ENCODE assay signal across 8 mouse cellular contexts in genomic region chr3:41742278-41742934, GRCm38 (mm10). TPM values are rescaled to one million over a fixed set of nuclear protein-coding genes. Genes with fewer than 3 reads are reported as not detected.
A peak's percentile ranks its signal among the peaks of the same experiment; 100 is the strongest.
DNase-seq lines count a peak whose midpoint lies in the region; ATAC-seq lines count a peak whose summit lies in the region.

Gene Sclt1 (minus strand): TSS chr3:41742514.
Gene D3Ertd751e (plus strand): TSS chr3:41742611.

- peak within 1 kb of the TSS; percentile 82 for H3K4me3 ChIP-seq in hindbrain, embryonic 15.5 days

- H3K4me2 ChIP-seq in hindbrain, embryonic 15.5 days, result peak within 1 kb of the TSS; percentile 76

- H3K36me3 ChIP-seq in hindbrain, embryonic 15.5 days, result no peaks in the 10 kb centered on the region

- ATAC-seq in hindbrain, embryonic 15.5 days (ENCODE audit: low FRiP score, low read depth), result peak; percentile 100

- H3K27ac ChIP-seq in hindbrain, embryonic 15.5 days (replicated peaks), result peak within 1 kb of the TSS; percentile 94

- peak; percentile 96 for DNase-seq in T-cell, adult 2 months (ENCODE audit: low spot score)
- DNase-seq in cerebellum, postnatal 36 days, result peak; percentile 97 to 98
- DNase-seq in frontal cortex, postnatal 36 days (ENCODE audit: low spot score in 2 of 2), result peak; percentile 96 to 98
- DNase-seq in left cerebral cortex, adult 11 months (ENCODE audit: low spot score), result peak; percentile 94
- DNase-seq in lung, postnatal 4 days, result peak; percentile 98
- peak; percentile 93 for DNase-seq in retina, postnatal 7 days (ENCODE audit: low read depth, low spot score)
- peak; percentile 90 for DNase-seq in urinary bladder, adult 2 months (ENCODE audit: low spot score)

- H3K27me3 ChIP-seq in hindbrain, embryonic 15.5 days, result no peaks in the 10 kb centered on the region

- H3K4me1 ChIP-seq in hindbrain, embryonic 15.5 days (replicated peaks), result peaks cover 26% of the 10 kb centered on the region

- H3K9me3 ChIP-seq in hindbrain, embryonic 15.5 days, result no peaks in the 10 kb centered on the region

- H3K9ac ChIP-seq in hindbrain, embryonic 15.5 days, result peak within 1 kb of the TSS; percentile 87

- under 1% methylated on average over 57 of the region's 66 CpGs for WGBS in hindbrain, embryonic 15.5 days

RNA-seq across cellular contexts. Expression of gene Sclt1, which starts in this region (rescaled TPM):
- 18.7 and 19.4 TPM in 2 replicates for polyA plus RNA-seq in hindbrain, embryonic 15.5 days (2015; fragmentation: Nextera tagmentation; extraction: Ambion mirVana)
- polyA plus RNA-seq in urinary bladder, adult 2 months (2012; rRNA removed), result 6.1 and 6.5 TPM in 2 replicates

RNA-seq across cellular contexts. Expression of gene D3Ertd751e, which starts in this region (rescaled TPM):
- polyA plus RNA-seq in hindbrain, embryonic 15.5 days (2015; fragmentation: Nextera tagmentation; extraction: Ambion mirVana), result 9.7 and 10.6 TPM in 2 replicates
- polyA plus RNA-seq in urinary bladder, adult 2 months (2012; rRNA removed), result 9.2 and 10.3 TPM in 2 replicates

Comparison
In these comparisons a context has a peak if more than half of its experiments do, and no peak if none do; other contexts are left out.
1. Peak in every context shown above with its lines: DNase-seq, ATAC-seq, H3K4me3 ChIP-seq and H3K27ac ChIP-seq.